Mouse (Mus musculus): Measurements from ENCODE around the gene Umodl1.

DNA sequence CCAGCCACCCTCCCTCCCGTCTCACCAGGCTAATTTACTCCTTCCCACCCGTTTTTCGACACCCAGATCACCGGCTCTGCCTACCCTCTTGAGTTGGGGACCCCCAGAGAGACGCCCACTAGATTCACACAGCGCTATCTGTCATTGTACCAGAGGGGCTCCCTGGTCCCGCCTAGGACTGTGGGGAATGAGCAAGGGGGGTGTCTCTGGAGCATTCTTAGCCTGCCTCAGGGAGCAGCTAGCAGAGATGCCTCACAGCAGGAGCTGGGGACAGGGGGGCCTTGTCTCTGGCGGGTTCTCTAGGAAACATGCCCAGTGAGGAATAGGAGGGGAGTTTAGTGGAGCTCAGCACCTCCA, 42.7 kb upstream of the Umodl1 start:
- no peak for TF ChIP-seq GATA1 (IDR thresholded peaks at IDR 0.05; ENCODE audit: low read length)
- no peak for TF ChIP-seq TAL1 (IDR thresholded peaks at IDR 0.05; ENCODE audit: low read length)
